Mouse (Mus musculus) ovary, postnatal 10 days (tissue): ENCODE results near the gene Wdr95.

ENCODE experiments used
- DNase-seq: peaks from one replicate; pipeline ENCODE4 v3.0.0; 2022; ENCODE audit warnings: low spot score

Wdr95 gene

GRCm38 (mm10) chr5:149582642-149583262 is 54.3 kb downstream of the Wdr95 start:
- DNase-seq: no peak

- DNase-seq: no peak
These were observed 55.0 kb downstream of the Wdr95 start for GRCm38 (mm10) chr5:149583507-149583906.

GRCm38 (mm10) chr5:149584154-149584655 is 55.7 kb downstream of the Wdr95 start:
- no peak for DNase-seq

GRCm38 (mm10) chr5:149585231-149585630 is 56.8 kb downstream of the Wdr95 start:
- no peak for DNase-seq

GRCm38 (mm10) chr5:149585910-149586309 is 57.4 kb downstream of the Wdr95 start:
- no peak for DNase-seq

- DNase-seq: no peak
These were observed 58.9 kb downstream of the Wdr95 start for GRCm38 (mm10) chr5:149587327-149587895.

GRCm38 (mm10) chr5:149588814-149589534 is 60.5 kb downstream of the Wdr95 start:
- DNase-seq: no peak

- DNase-seq: no peak
These were observed 61.5 kb downstream of the Wdr95 start for GRCm38 (mm10) chr5:149589932-149590331.

GRCm38 (mm10) chr5:149594215-149594614 is 65.7 kb downstream of the Wdr95 start:
- DNase-seq: no peak

GRCm38 (mm10) chr5:149597351-149597750 is 68.9 kb downstream of the Wdr95 start:
- no peak for DNase-seq

- no peak for DNase-seq
These were observed 73.5 kb downstream of the Wdr95 start for GRCm38 (mm10) chr5:149601996-149602395.

GRCm38 (mm10) chr5:149603241-149603640 is 74.8 kb downstream of the Wdr95 start:
- no peak for DNase-seq

- DNase-seq: no peak
These were observed 78.7 kb downstream of the Wdr95 start for GRCm38 (mm10) chr5:149607083-149607720.

GRCm38 (mm10) chr5:149611476-149612164 is 83.1 kb downstream of the Wdr95 start:
- no peak for DNase-seq

- DNase-seq: no peak
These were observed 83.7 kb downstream of the Wdr95 start for GRCm38 (mm10) chr5:149612165-149612518.

- no peak for DNase-seq
These were observed 84.3 kb downstream of the Wdr95 start for GRCm38 (mm10) chr5:149612740-149613139.

GRCm38 (mm10) chr5:149616138-149616537 is 87.7 kb downstream of the Wdr95 start:
- no peak for DNase-seq

- DNase-seq: no peak
These were observed 88.3 kb downstream of the Wdr95 start for GRCm38 (mm10) chr5:149616817-149617216.

- no peak for DNase-seq
These were observed 89.4 kb downstream of the Wdr95 start for GRCm38 (mm10) chr5:149617776-149618425.

- DNase-seq: no peak
These were observed 93.7 kb downstream of the Wdr95 start for GRCm38 (mm10) chr5:149622152-149622551.

GRCm38 (mm10) chr5:149622644-149623043 is 94.2 kb downstream of the Wdr95 start:
- no peak for DNase-seq
